Mouse (Mus musculus) forebrain, embryonic 15.5 days (tissue): ENCODE measurements around the gene Spock2. TPM values are rescaled to one million over a fixed set of nuclear protein-coding genes. Genes with fewer than 3 reads are reported as not detected.

Experiments
- ATAC-seq: fragments of 200-750 bp; cut with Nextera tagmentation; replicated peaks from 2 replicates; pipeline ENCODE4 v1.8.0; 2017; ENCODE audit warnings: mild to moderate bottlenecking, moderate TSS enrichment, moderate library complexity
- H3K27ac ChIP-seq: fragments of 300-500 bp; sonication (generic); replicated peaks from 2 replicates; pipeline ENCODE4 v1.5.1; 2015; ENCODE audit warnings: mild to moderate bottlenecking, inconsistent platforms
- H3K27me3 ChIP-seq: fragments of 300-500 bp; sonication (generic); 2 replicates; pipeline ENCODE4 v1.6.1; 2015; ENCODE audit warnings: inconsistent platforms
- H3K36me3 ChIP-seq: fragments of 300-500 bp; sonication (generic); 2 replicates; pipeline ENCODE4 v1.6.1; 2015; ENCODE audit warnings: mild to moderate bottlenecking, inconsistent platforms
- H3K4me1 ChIP-seq: fragments of 300-500 bp; sonication (generic); 2 replicates; pipeline ENCODE4 v1.6.1; 2015; ENCODE audit warnings: inconsistent platforms
- H3K4me2 ChIP-seq: fragments of 300-500 bp; sonication (generic); replicated peaks from 2 replicates; pipeline ENCODE4 v1.6.1; 2015; ENCODE audit warnings: mild to moderate bottlenecking, inconsistent platforms
- H3K4me3 ChIP-seq: fragments of 300-500 bp; sonication (generic); 2 replicates; pipeline ENCODE4 v1.5.1; 2015; ENCODE audit warnings: mild to moderate bottlenecking, inconsistent platforms
- H3K9ac ChIP-seq: fragments of 300-500 bp; sonication (generic); replicated peaks from 2 replicates; pipeline ENCODE4 v1.6.1; 2015; ENCODE audit warnings: mild to moderate bottlenecking, inconsistent platforms
- H3K9me3 ChIP-seq: fragments of 300-500 bp; sonication (generic); 2 replicates; pipeline ENCODE4 v1.6.1; 2016; ENCODE audit warnings: inconsistent platforms
- WGBS: fragments of 180-500 bp; shearing (Covaris S2); methylation state at CpG from one replicate; pipeline ENCODE4 v1.1.7; 2015; ENCODE audit warnings: mixed read lengths; 5-methylcytosine and 5-hydroxymethylcytosine counted together
- polyA plus RNA-seq: library from polyadenylated mRNA; unstranded; fragments of >200 nt; fragmentation: Nextera tagmentation; extraction: Ambion mirVana; gene quantifications from 2 replicates; pipeline ENCODE4 v1.2.1, GENCODE M21; 2015

Spock2 gene
- polyA plus RNA-seq, 1 experiment from 2014 or later: 48.1 TPM

DNA sequence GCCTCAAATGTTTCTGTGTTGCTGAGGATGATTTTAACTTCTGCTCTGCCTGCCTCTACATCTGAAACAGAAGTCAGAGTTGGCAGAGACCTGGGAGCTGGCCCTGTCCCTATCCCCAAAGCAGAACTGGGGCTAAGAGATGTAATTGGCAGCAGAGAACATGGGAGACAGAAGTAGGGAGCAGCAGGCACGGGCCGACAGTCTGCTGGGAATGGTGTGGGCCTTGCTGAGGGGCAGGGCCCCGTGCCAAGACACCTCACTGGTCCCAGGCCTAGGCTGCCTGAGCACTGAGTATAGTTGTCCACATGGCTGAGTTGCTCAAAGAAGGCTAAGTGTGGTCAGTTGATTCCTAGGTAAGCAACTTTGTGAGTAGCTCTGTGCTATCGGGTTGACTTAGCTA lies 22.0 kb upstream of the Spock2 start:
- Histone ChIP-seq H3K4me3 (no peak overlapping the region), H3K9ac (no peak overlapping the region), H3K27me3 (no peaks in the 10 kb centered on the region), H3K9me3 (no peaks in the 10 kb centered on the region), H3K36me3 (no peaks in the 10 kb centered on the region), H3K27ac (peak overlapping the region; percentile 34; the same call in 1 of the 2 replicates), H3K4me2 (no peak overlapping the region), H3K4me1 (peaks cover 28% of the 10 kb centered on the region)
- ATAC-seq: peak; percentile 54; the same call in 1 of the 2 replicates
- WGBS: 65% methylated on average over 4 of the region's 4 CpGs

DNA sequence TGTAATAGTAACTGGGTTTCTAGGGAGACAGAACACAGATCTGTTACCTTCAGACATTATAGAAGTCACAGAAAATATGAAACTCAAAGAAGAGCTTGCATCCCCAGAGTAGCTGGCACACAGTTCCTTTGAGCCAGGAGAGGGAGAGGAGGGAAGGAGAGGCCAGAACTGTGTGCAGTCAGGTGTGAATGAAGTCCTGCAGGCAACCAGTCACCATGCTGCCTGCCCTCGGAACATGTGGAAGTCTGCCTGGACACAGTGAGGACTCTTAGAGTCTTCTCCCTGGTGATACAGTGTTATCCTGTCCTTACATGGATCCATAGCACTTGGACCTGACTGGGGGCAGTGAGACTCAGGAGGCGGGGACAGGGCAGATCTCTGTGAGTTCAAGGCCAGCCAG lies 13.7 kb upstream of the Spock2 start:
- no peak overlapping the region for H3K9ac ChIP-seq
- 63% methylated on average over 2 of the region's 2 CpGs for WGBS
- H3K27me3 ChIP-seq: no peaks in the 10 kb centered on the region
- H3K4me2 ChIP-seq: no peak overlapping the region
- H3K4me1 ChIP-seq: no peaks in the 10 kb centered on the region
- H3K27ac ChIP-seq: no peak overlapping the region
- ATAC-seq: no peak
- no peaks in the 10 kb centered on the region for H3K36me3 ChIP-seq
- H3K4me3 ChIP-seq: no peak overlapping the region
- H3K9me3 ChIP-seq: no peaks in the 10 kb centered on the region

DNA sequence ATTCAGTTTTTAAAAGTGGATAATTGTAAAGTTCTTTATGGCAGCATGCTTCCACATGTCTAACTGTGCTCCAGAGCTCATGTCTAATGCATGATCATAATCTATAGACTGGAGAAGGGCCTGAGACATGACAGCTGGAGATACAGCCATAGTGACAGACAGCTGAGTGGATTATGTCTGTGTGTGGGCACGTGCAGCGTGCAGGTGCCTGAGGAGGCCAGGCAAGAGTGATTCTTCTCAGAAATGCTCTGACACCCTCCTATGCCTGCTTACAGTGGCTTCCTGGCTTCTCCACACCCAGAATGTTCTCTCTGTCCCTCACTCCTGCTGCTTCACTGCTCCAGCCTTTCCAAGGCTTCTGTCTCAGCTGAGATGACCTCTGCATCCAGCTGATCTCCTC lies 12.3 kb upstream of the Spock2 start:
- no peak overlapping the region for H3K9ac ChIP-seq
- no peak overlapping the region for H3K27ac ChIP-seq
- H3K36me3 ChIP-seq: no peaks in the 10 kb centered on the region
- no peaks in the 10 kb centered on the region for H3K27me3 ChIP-seq
- no peak for ATAC-seq
- no peak overlapping the region for H3K4me3 ChIP-seq
- WGBS: 94% methylated on average over 2 of the region's 2 CpGs
- H3K9me3 ChIP-seq: no peaks in the 10 kb centered on the region
- no peak overlapping the region for H3K4me2 ChIP-seq
- no peaks in the 10 kb centered on the region for H3K4me1 ChIP-seq

DNA sequence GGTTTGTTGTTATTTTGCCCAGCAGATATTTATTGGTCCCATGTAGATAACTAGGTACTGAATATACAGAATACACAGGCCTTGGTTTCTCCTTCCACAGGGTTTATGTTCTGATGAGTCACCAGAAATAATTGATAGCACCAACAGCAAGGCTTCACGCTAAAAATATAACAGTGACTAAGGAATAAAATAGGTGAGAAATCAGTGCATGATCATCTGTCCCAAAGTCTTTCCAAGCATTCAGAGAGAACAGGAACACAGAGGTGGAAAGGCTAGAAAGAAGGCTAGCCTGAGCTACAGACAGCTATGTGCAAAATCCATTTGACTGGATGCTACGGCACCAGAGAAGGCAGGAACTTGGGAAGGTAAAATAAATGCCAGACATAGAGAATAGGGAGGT lies 10.5 kb upstream of the Spock2 start:
- H3K36me3 ChIP-seq: no peaks in the 10 kb centered on the region
- H3K4me2 ChIP-seq: no peak overlapping the region

DNA sequence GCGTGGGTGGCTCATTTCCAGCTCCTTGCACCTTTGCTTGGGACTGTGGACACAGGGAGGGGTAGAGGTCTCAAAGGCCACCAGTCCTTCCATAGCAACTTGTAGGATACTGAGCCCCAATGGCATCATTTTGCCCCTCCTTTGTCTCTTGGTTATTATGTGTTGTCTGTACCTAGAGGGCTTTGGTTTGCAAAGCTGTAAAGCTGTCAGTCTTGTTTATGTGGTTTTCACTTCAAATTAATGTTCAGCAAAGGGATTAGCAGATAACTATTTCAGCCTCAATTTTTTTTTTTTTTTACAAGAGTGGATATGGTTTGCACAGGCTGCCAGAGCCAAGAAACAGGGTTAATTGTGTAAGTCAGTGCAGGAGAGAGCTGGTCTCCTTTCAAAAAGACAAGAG lies 9.7 kb upstream of the Spock2 start:
- H3K27me3 ChIP-seq: no peaks in the 10 kb centered on the region
- 65% methylated on average over 1 of the region's 1 CpGs for whole genome bisulfite sequencing
- ATAC-seq: no peak

More for the DNA sequence above, 10.5 kb upstream of the Spock2 start:
- no peaks in the 10 kb centered on the region for H3K9me3 ChIP-seq
- no peak overlapping the region for H3K4me3 ChIP-seq
- H3K4me1 ChIP-seq: no peaks in the 10 kb centered on the region
- WGBS: 96% methylated on average over 2 of the region's 2 CpGs
- no peaks in the 10 kb centered on the region for H3K27me3 ChIP-seq
- ATAC-seq: no peak
- H3K27ac ChIP-seq: no peak overlapping the region
- H3K9ac ChIP-seq: no peak overlapping the region

DNA sequence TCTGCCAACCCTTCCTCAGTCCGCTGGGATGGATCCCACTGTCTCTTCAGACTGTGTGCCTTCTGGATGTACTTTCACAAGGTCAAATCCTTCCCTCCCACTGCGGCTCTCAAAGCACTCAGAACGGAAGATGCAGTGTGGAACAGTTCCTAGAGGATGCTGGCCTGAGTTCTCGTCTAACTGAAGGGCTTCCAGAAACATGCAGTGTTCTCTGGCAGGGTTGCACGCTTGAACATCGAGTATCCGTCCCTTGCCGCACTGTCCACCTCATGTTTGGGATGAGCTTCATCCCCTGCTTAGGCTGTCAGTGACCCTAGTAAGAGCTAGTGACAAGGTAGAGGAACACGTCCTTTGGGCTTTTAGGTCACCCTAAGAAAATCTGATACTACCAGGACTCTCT lies 8.9 kb upstream of the Spock2 start:
- Histone ChIP-seq H3K36me3 (no peaks in the 10 kb centered on the region), H3K4me1 (no peaks in the 10 kb centered on the region), H3K4me3 (no peak overlapping the region), H3K27ac (no peak overlapping the region), H3K27me3 (no peaks in the 10 kb centered on the region), H3K9ac (no peak overlapping the region), H3K4me2 (no peak overlapping the region), H3K9me3 (no peaks in the 10 kb centered on the region)
- 95% methylated on average over 9 of the region's 9 CpGs for WGBS
- ATAC-seq: no peak

More for the DNA sequence above, 9.7 kb upstream of the Spock2 start:
- Histone ChIP-seq H3K36me3 (no peaks in the 10 kb centered on the region), H3K4me2 (no peak overlapping the region), H3K4me3 (no peak overlapping the region), H3K9ac (no peak overlapping the region), H3K9me3 (no peaks in the 10 kb centered on the region), H3K4me1 (no peaks in the 10 kb centered on the region), H3K27ac (no peak overlapping the region)

DNA sequence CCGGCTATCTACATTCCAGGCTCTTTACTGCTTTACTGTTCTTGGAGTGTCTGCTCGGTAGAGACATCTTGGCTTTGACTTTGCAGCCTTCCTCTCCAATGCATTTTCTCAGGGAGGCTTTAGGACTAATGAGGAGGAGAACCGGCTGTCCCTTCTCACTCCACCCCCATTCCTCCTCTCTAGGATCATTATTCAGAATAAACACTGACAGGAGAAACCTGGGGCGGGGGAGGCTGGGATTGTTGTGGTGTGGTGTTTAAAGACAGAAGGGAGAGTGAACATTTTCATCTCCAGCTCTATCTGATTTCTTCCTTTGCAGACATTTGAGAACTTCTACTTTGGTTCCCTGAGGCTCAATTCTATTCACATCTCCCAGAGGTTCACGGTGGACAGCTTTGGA lies 8.2 kb upstream of the Spock2 start:
- H3K4me1 ChIP-seq: no peaks in the 10 kb centered on the region
- no peak overlapping the region for H3K4me2 ChIP-seq
- 93% methylated on average over 5 of the region's 5 CpGs for WGBS
- no peaks in the 10 kb centered on the region for H3K9me3 ChIP-seq
- H3K9ac ChIP-seq: no peak overlapping the region
- H3K27me3 ChIP-seq: no peaks in the 10 kb centered on the region
- no peaks in the 10 kb centered on the region for H3K36me3 ChIP-seq
- no peak overlapping the region for H3K27ac ChIP-seq
- no peak for ATAC-seq
- H3K4me3 ChIP-seq: no peak overlapping the region

DNA sequence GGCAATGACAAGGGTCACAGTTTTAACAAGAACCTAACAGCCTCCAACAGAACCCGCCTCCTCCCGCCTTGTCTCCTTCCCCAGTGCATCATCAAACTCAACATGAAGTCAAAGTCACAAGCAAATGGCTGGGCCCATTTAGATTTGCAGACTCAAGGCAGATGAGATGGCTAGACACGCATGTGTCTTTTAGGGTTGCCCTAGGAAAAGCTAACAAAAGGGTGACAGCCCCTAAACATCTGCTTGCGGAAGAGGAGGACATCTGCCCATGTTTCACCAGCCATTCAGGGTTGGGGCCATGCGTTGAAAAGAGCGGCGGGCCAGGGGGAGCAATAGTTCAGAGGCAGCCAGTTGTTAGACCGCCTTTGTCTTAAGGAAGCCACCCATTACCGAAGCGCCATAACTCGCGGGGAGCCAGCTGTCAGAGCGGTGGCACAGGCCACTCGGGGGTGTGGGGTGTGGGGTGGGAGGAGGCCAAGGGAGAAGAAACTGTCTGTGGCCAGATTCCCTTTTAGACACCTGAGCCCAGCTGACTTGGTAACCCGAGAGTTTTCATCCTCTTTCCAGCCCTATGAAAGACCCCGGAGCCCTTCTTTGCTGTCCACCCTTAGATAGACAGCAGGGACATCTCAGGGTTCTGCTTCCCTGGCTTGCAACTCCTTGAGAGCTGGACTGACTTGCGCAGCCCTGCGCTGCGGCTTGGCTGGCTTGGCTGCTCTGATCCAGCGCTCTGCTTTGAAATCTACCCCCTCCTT lies 451 bp upstream of the Spock2 start:
- peak; percentile 5; the same call in 1 of the 2 replicates for ATAC-seq
- WGBS: 15% methylated on average over 20 of the region's 20 CpGs
- peak overlapping the region; percentile 94 for H3K4me2 ChIP-seq
- peak overlapping the region; percentile 85 for H3K27ac ChIP-seq
- peak overlapping the region; percentile 74 for H3K4me3 ChIP-seq
- no peaks in the 10 kb centered on the region for H3K9me3 ChIP-seq
- peaks cover 44% of the 10 kb centered on the region for H3K4me1 ChIP-seq
- H3K9ac ChIP-seq: peak overlapping the region; percentile 83
- no peaks in the 10 kb centered on the region for H3K36me3 ChIP-seq
- H3K27me3 ChIP-seq: peaks cover 4% of the 10 kb centered on the region; the same call in 1 of the 2 replicates

DNA sequence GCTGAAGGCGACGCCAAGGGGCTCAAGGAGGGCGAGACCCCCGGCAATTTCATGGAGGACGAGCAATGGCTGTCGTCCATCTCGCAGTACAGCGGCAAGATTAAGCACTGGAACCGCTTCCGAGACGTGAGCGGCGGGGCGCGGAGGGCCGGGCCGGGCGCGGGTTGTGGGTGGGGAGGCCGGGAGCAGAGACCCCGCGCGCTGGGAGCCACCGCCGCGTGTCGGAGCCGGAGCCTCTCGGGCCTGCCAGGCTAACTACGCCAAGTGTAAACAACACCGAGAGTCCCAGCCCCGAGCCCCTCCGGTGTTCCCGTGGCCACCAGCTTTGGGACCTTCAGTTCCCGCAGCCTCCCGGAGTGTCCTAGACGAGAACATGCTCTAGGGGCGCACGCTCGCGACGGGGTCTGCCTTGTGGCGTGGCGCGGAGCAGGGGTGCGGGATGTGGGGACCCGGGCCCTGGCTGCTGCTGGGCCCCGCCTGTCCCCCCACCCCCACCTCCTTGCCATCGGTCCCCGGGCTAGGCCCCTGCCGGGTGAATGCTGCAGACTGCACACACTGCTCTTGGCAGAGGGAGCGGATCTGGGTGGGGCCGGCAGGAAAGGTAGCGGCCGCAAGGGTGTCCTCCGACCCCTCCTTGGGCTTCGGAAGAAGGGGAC lies 640 bp downstream of the Spock2 start:
- peak; percentile 69 for ATAC-seq
- under 1% methylated on average over 57 of the region's 57 CpGs for WGBS

DNA sequence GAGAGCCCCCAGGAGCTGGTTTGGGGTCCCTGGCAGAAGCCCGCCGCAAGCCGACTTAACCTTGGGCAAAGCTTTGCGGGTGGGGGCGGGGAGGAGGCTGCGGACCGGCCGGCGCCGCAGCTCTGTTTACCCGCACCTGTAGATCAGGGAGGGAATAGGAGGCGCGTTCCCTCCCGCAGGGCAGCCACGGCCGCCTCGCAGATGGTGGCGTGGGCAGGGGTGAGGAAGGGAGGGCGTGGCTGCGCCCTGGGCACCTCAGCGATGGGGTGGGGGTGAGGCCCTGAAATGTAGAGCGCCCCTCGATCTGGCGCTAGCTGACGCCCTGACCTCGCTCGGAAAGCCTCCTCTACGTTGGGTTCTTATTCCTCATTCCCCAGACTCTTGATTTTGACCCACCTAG lies 1.4 kb downstream of the Spock2 start:
- under 1% methylated on average over 23 of the region's 28 CpGs for WGBS
- Histone ChIP-seq H3K27ac (peak overlapping the region; percentile 85), H3K4me2 (peak overlapping the region; percentile 94), H3K9ac (peak overlapping the region; percentile 83), H3K4me3 (peak overlapping the region; percentile 74), H3K4me1 (peaks cover 44% of the 10 kb centered on the region), H3K27me3 (peaks cover 4% of the 10 kb centered on the region; the same call in 1 of the 2 replicates), H3K9me3 (no peaks in the 10 kb centered on the region), H3K36me3 (no peaks in the 10 kb centered on the region)
- no peak for ATAC-seq

More for the DNA sequence above, 640 bp downstream of the Spock2 start:
- Histone ChIP-seq H3K4me3 (peak overlapping the region; percentile 74), H3K27me3 (peaks cover 4% of the 10 kb centered on the region; the same call in 1 of the 2 replicates), H3K9me3 (no peaks in the 10 kb centered on the region), H3K4me1 (peaks cover 44% of the 10 kb centered on the region), H3K4me2 (peak overlapping the region; percentile 94), H3K9ac (peak overlapping the region; percentile 83), H3K27ac (peak overlapping the region; percentile 85), H3K36me3 (no peaks in the 10 kb centered on the region)

DNA sequence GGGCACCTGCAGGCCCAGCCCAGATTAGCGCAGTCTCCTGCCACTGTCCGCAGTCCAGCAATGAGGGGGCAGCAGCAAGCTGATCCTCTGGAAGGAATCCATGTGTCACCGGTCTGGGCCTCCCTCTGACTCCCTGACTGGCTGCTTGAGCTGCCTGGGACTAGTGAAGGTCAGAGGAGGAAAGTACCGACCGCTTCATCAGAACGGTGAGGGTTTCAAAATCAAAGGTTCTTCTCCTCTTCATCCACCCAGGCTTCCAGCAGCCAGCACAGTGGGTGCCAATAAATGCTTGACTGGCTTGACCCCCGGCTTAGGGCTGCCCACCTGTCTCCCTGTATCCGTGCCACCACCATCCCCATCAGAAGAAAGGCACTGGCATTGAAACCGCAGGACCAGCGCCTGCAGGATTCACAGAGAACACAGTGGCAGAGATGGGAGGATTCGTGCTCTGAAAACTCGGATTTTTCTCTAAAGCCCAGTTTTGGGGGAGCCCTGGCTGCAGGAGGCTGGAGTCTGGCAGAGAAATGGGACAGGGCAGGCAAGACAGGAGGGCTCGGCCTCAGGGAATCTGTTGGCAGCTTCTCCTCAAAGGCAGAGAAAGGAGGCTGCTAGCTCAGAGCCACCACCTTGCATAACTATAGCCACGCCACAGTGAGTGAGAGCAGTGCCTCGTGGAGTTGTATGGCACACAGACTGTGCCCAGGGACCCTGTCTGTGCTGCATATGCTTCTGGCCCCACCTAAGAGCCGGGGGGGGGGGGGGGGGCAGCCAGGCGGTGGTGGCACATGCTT lies 2.5 kb downstream of the Spock2 start:
- ATAC-seq: no peak
- Histone ChIP-seq H3K4me3 (peak overlapping the region; percentile 74), H3K36me3 (no peaks in the 10 kb centered on the region), H3K4me1 (peaks cover 44% of the 10 kb centered on the region), H3K4me2 (peak overlapping the region; percentile 94), H3K27ac (no peak overlapping the region; the same call in 1 of the 2 replicates), H3K27me3 (peaks cover 4% of the 10 kb centered on the region; the same call in 1 of the 2 replicates), H3K9me3 (no peaks in the 10 kb centered on the region), H3K9ac (peak overlapping the region; percentile 38; the same call in 1 of the 2 replicates)
- 43% methylated on average over 17 of the region's 17 CpGs for WGBS

DNA sequence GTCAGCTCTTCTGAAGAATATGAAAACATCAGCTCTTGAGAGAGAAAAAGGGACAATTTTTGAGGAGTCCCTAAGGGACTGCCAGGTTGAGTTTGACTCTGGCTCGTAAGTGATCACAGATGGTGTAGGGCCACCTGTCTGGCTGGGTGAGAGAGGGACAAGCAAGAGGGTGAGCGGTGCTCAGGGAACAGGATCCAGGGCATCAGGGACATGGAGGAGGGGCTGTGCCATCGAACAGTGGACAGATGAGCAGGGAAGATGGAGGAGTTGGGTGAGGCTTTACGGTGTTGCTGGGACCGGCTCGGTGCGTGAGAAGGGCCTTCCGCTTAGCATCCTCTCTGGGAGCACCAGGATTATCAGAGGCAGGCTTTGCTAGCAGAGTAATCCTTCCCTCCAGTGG lies 3.3 kb downstream of the Spock2 start:
- H3K9ac ChIP-seq: no peak overlapping the region
- peaks cover 44% of the 10 kb centered on the region for H3K4me1 ChIP-seq
- no peak for ATAC-seq
- H3K4me3 ChIP-seq: no peak overlapping the region
- H3K9me3 ChIP-seq: no peaks in the 10 kb centered on the region
- H3K27me3 ChIP-seq: peaks cover 4% of the 10 kb centered on the region; the same call in 1 of the 2 replicates
- H3K36me3 ChIP-seq: no peaks in the 10 kb centered on the region
- H3K4me2 ChIP-seq: no peak overlapping the region
- WGBS: 80% methylated on average over 8 of the region's 8 CpGs
- 0 out of 2 replicates have a peak overlapping the region, but pooled peaks have one; percentile 5 for H3K27ac ChIP-seq
